Mouse (Mus musculus): Measurements from ENCODE around the gene Rnf166. TPM values are rescaled to one million over a fixed set of nuclear protein-coding genes. Genes with fewer than 3 reads are reported as not detected.

Rnf166 gene
- polyA plus RNA-seq (2012; rRNA removed): 48.6 TPM in 2 replicates

GRCm38 (mm10) chr8:122475580-122476320 is at the start of gene Rnf166, which contains the start of gene Ctu2:
Rnf166 (minus strand) TSS chr8:122476064.
Ctu2 (plus strand) TSS chr8:122476143.

GRCm38 (mm10) chr8:122460524-122461472 is 15.1 kb downstream of the Rnf166 start, which contains the start of gene Snai3:
Snai3 (minus strand) TSS chr8:122460733.

GRCm38 (mm10) chr8:122443262-122444006 is 32.4 kb downstream of the Rnf166 start, which contains the start of gene Mvd:
Mvd (minus strand) TSS chr8:122443422.

GRCm38 (mm10) chr8:122432443-122433268 is 43.2 kb downstream of the Rnf166 start, which contains the start of gene Cyba:
Cyba (minus strand) TSS chr8:122432930.

GRCm38 (mm10) chr8:122421376-122422070 is 54.3 kb downstream of the Rnf166 start, which contains the start of gene Il17c:
Il17c (plus strand) TSS chr8:122422020.

Other genes starting within 250 kb of the Rnf166 start
- gene Zfpm1, start 193.9 kb downstream of the Rnf166 start, polyA plus RNA-seq (2012; rRNA removed): 6.6 and 6.8 TPM in 2 replicates
- 0.66 and 0.67 TPM in 2 replicates for gene Trhr2, start 115.3 kb downstream of the Rnf166 start, polyA plus RNA-seq (2012; rRNA removed)
- gene Zc3h18, start 99.5 kb downstream of the Rnf166 start, polyA plus RNA-seq (2012; rRNA removed): 34.3 and 36.5 TPM in 2 replicates
- gene Il17c, start 54.0 kb downstream of the Rnf166 start, polyA plus RNA-seq (2012; rRNA removed): 0.44 and 0.49 TPM in 2 replicates
- gene Cyba, start 43.1 kb downstream of the Rnf166 start, polyA plus RNA-seq (2012; rRNA removed): 16.3 and 19.0 TPM in 2 replicates
- 94.1 and 97.0 TPM in 2 replicates for gene Mvd, start 32.6 kb downstream of the Rnf166 start, polyA plus RNA-seq (2012; rRNA removed)
- gene Snai3, start 15.3 kb downstream of the Rnf166 start, polyA plus RNA-seq (2012; rRNA removed): 0.25 TPM in 1 of 2 replicates, not detected in the other
- 94.0 and 94.5 TPM in 2 replicates for gene Ctu2, start 79 bp upstream of the Rnf166 start, polyA plus RNA-seq (2012; rRNA removed)
- 16.1 and 19.0 TPM in 2 replicates for gene Piezo1, start 75.3 kb upstream of the Rnf166 start, polyA plus RNA-seq (2012; rRNA removed)
- gene Cdt1, start 92.0 kb upstream of the Rnf166 start, polyA plus RNA-seq (2012; rRNA removed): 10.5 and 11.4 TPM in 2 replicates
- 117 and 121 TPM in 2 replicates for gene Aprt, start 100.8 kb upstream of the Rnf166 start, polyA plus RNA-seq (2012; rRNA removed)
- 8.0 and 8.2 TPM in 2 replicates for gene Galns, start 135.4 kb upstream of the Rnf166 start, polyA plus RNA-seq (2012; rRNA removed)
- 161 and 186 TPM in 2 replicates for gene Trappc2l, start 135.6 kb upstream of the Rnf166 start, polyA plus RNA-seq (2012; rRNA removed)
- gene Pabpn1l, start 146.7 kb upstream of the Rnf166 start, polyA plus RNA-seq (2012; rRNA removed): not detected in 2 replicates
- 6.3 and 8.0 TPM in 2 replicates for gene Cbfa2t3, start 223.0 kb upstream of the Rnf166 start, polyA plus RNA-seq (2012; rRNA removed)

Measured in central nervous system, embryonic 18 days (tissue).